21 mouse cellular contexts compared by ENCODE assay signal in the genomic region with DNA sequence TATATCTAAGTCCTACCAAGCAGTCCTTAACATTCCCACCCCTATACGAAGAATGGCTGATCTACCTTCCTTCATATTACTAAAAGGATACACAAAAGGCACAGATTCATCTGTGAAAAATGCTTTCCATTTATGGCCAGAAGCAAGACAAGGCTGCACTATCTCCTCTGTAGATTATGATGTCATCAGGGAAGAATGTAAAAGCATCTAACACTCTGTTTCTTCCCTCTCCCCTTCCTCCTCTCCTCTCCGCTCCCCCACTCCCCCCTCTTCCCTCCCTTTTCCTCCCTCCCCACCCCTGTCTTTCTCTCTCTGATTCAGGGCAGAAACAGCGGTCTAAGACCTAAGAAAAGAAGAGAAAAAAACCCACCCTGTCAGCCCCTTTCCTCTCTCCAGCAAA. TPM values are rescaled to one million over a fixed set of nuclear protein-coding genes. Genes with fewer than 3 reads are reported as not detected.
"Had no signal": no experiment of that assay in that cellular context is flagged by ENCODE, and none has a peak within 500 bp of the region (broad histone marks: within the 10 kb centered on the region; RNA-seq: fewer than 3 reads in every experiment).

Gene 1700009N14Rik (plus strand): TSS at position 227 of the 400 bp plus-strand sequence.

- H3K27me3 ChIP-seq: liver, embryonic 15.5 days; megakaryocyte, embryonic 14.5 days; midbrain, embryonic 13.5 days; midbrain, embryonic 15.5 days; neural tube, embryonic 12.5 days; stomach, embryonic 15.5 days had no signal

- H3K27ac ChIP-seq: liver, embryonic 15.5 days; macrophage; midbrain, embryonic 13.5 days; midbrain, embryonic 15.5 days; neural tube, embryonic 12.5 days; stomach, embryonic 15.5 days; stomach, postnatal 0 days had no signal

- H3K9me3 ChIP-seq: liver, embryonic 15.5 days; midbrain, embryonic 13.5 days; midbrain, embryonic 15.5 days; neural tube, embryonic 12.5 days; stomach, embryonic 15.5 days had no signal

- ATAC-seq: liver, postnatal 0 days; midbrain, embryonic 13.5 days; midbrain, embryonic 15.5 days had no signal

- H3K4me3 ChIP-seq: liver, embryonic 15.5 days; megakaryocyte, embryonic 14.5 days; midbrain, embryonic 13.5 days; midbrain, embryonic 15.5 days; neural tube, embryonic 12.5 days; stomach, embryonic 15.5 days had no signal

- H3K4me2 ChIP-seq: liver, embryonic 15.5 days; midbrain, embryonic 11.5 days; midbrain, embryonic 13.5 days; midbrain, embryonic 15.5 days; neural tube, embryonic 12.5 days; stomach, embryonic 15.5 days had no signal

- DNase-seq: liver, postnatal 0 days; lung, adult 2 months; lung, postnatal 10 days; lung, postnatal 36 days; right cerebral cortex, postnatal 14 days; thymus, adult 2 months; thymus, postnatal 25 days; thymus, postnatal 4 days had no signal

- H3K36me3 ChIP-seq: liver, embryonic 15.5 days; midbrain, embryonic 13.5 days; midbrain, embryonic 15.5 days; neural tube, embryonic 12.5 days; stomach, embryonic 15.5 days had no signal

- H3K9ac ChIP-seq: liver, embryonic 15.5 days; liver, postnatal 0 days; midbrain, embryonic 13.5 days; midbrain, embryonic 15.5 days; neural tube, embryonic 12.5 days; stomach, embryonic 15.5 days had no signal

- H3K4me1 ChIP-seq: liver, embryonic 15.5 days; megakaryocyte, embryonic 14.5 days; midbrain, embryonic 13.5 days; midbrain, embryonic 15.5 days; neural tube, embryonic 12.5 days; stomach, embryonic 15.5 days had no signal

RNA-seq across cellular contexts. Expression of gene 1700009N14Rik, which starts in this region (rescaled TPM):
- polyA plus RNA-seq: liver, embryonic 15.5 days; liver, postnatal 0 days; lung, adult 2 months; lung, embryonic 16.5 days; macrophage; midbrain, embryonic 11.5 days; midbrain, embryonic 13.5 days; midbrain, embryonic 15.5 days; midbrain, postnatal 0 days; neural tube, embryonic 12.5 days; neural tube, embryonic 14.5 days; spleen, adult 2 months had no signal
